Mouse (Mus musculus) liver, embryonic 14.5 days (tissue): ENCODE measurements at regions not wholly inside any gene's neighbourhood (a gene's known extent, or its start where the extent isn't known, plus 50 kb on each side); places are given as distances from the start of the nearest gene placed in this dataset.

Experiments
- CTCF ChIP-seq: IDR thresholded peaks from 2 replicates; pipeline ENCODE4 v1.5.1; 2016; ENCODE audit warnings: antibody characterized with exemption, low read depth, control low read depth
- EP300 ChIP-seq: IDR thresholded peaks from 2 replicates; pipeline ENCODE4 v1.6.1; 2016; ENCODE audit warnings: antibody characterized with exemption, low read depth

DNA sequence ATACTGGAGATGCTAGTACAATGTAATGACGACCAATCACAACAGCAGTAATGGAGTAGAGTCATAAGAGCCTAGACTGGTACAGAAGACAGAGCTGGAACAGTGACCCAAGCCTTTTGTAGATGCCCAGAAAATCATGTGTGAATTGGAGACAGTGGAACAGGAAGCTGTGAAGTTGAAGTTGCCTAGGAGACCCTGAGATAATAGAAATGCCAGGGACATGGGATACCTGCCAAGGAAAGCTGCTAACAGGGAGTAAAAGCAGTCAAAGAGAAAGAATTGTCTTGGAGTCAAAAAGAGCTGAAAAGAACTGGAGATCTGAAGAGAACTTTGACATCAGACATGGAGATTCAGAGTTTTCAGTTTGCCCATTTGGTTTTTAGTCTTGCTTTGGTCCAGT, 138.8 kb upstream of the Pgr start:
- TF ChIP-seq CTCF (no peak), EP300 (no peak)
